Mouse (Mus musculus): Measurements from ENCODE around the gene Clip4.

DNA sequence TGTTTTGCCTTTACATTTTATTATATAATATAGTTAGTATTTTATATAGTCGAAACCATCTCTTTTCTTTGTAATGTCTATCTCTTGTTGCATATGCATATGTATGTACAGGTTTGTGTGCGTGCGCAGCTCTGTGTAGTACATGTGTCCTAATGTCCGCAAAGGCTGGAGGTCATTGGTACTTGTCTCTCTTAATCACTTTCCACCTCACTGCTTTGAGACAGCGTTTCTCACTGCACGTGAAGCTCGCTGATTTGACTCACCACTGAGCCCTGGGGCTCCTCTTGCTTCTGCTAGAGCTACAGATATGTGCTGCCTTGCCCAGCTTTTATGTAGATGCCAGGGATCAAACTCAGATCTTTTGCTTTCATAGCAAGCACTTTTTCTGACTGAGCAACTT is 7.7 kb upstream of the Clip4 start:
- TF ChIP-seq CTCF (conservative IDR thresholded peaks at IDR 0.05 in 1 of 2, IDR thresholded peaks at IDR 0.05 in 1 of 2; ENCODE audit: low read depth in 2 of 2, low read length in 2 of 2) (no peak), MAZ (IDR thresholded peaks at IDR 0.05; ENCODE audit: low read depth, low read length) (no peak), E2F4 (IDR thresholded peaks at IDR 0.05; ENCODE audit: insufficient replicate concordance, low read depth, low read length) (no peak), USF1 (IDR thresholded peaks at IDR 0.05; ENCODE audit: low read depth, low read length) (no peak), IRF4 (IDR thresholded peaks at IDR 0.05; ENCODE audit: low read depth, low read length) (no peak), EP300 (IDR thresholded peaks at IDR 0.05; ENCODE audit: low read length) (no peak), JUN (IDR thresholded peaks at IDR 0.05; ENCODE audit: insufficient read depth, low read depth, low read length) (no peak), JUND (conservative IDR thresholded peaks at IDR 0.05; ENCODE audit: low read depth, low read length) (no peak), ETS1 (conservative IDR thresholded peaks at IDR 0.05; ENCODE audit: low read depth, low read length) (no peak), ZC3H11A (IDR thresholded peaks at IDR 0.05; ENCODE audit: low read depth, low read length) (no peak), POLR2A (IDR thresholded peaks at IDR 0.05; ENCODE audit: low read depth, low read length) (no peak)

Data from CH12.LX (cell line).